Mouse (Mus musculus) liver, postnatal 0 days (tissue): Measurements from ENCODE around the gene Apol7b.
"Not testable (repeated sequence)": the region's sequence is repeated elsewhere in the genome, so short reads cannot be mapped to it uniquely, and the experiment has no call there.

Experiments
- CTCF ChIP-seq: sonication (generic); IDR thresholded peaks from 2 replicates; pipeline ENCODE4 v1.5.1; 2016; ENCODE audit warnings: antibody characterized with exemption, low read depth
- EP300 ChIP-seq: IDR thresholded peaks from 2 replicates; pipeline ENCODE4 v1.6.1; 2016; ENCODE audit warnings: antibody characterized with exemption, low read depth, mild to moderate bottlenecking

DNA sequence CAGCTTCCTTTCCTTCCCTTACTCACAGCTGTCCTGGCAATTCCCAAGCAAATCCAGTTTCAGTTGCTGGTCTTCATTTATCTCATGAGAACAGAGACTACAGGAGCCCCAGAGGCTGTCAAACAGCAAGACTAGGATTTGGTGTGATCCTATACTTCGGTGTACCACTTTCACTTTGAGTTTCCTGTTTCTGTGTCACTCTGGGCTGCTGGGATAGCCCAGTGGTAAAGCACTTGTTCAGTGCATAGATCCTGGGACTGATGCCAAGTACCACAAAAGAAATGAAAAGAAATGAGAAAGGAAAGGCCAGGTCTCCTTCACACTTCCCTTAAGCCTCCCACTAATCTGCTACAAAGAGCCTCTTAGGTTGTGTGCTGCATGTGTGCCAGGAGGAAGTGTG lies 47.4 kb upstream of the Apol7b start:
- not testable (repeated sequence) for TF ChIP-seq CTCF, EP300
